Mouse (Mus musculus) G1E (cell line): Measurements from ENCODE around the gene Bod1l. TPM values are rescaled to one million over a fixed set of nuclear protein-coding genes. Genes with fewer than 3 reads are reported as not detected.

Experiments used
- ATAC-seq: 2 replicates; pipeline ENCODE4 v1.8.0; 2016; ENCODE audit warnings: mild to moderate bottlenecking; ENCODE audit not compliant: insufficient number of reproducible peaks, poor library complexity, low FRiP score, severe bottlenecking; ENCODE audit errors: extremely low read depth
- DNase-seq: peaks from one replicate; pipeline ENCODE4 v3.0.0; 2012; ENCODE audit warnings: low spot score
- H3K27me3 ChIP-seq: 2 replicates; pipeline ENCODE4 v1.6.1; 2012; ENCODE audit warnings: mild to moderate bottlenecking, low read length, inconsistent platforms; ENCODE audit not compliant: insufficient read depth
- H3K36me3 ChIP-seq: replicated peaks from 2 replicates; pipeline ENCODE3; 2012; ENCODE audit warnings: mild to moderate bottlenecking, inconsistent platforms
- H3K4me1 ChIP-seq: 2 replicates; pipeline ENCODE4 v1.6.1; 2012; ENCODE audit warnings: low read depth, low read length, inconsistent platforms, mixed read lengths; ENCODE audit not compliant: insufficient read depth
- H3K4me3 ChIP-seq: 2 replicates; pipeline ENCODE4 v1.5.1; 2012; ENCODE audit warnings: low read depth, mild to moderate bottlenecking, inconsistent platforms, low read length, moderate library complexity, mixed read lengths
- H3K9me3 ChIP-seq: replicated peaks from 2 replicates; pipeline ENCODE4 v1.6.1; 2012; ENCODE audit warnings: inconsistent platforms
- CTCF ChIP-seq: IDR thresholded peaks from 2 replicates; pipeline ENCODE4 v1.5.1; 2012; ENCODE audit warnings: low read depth, low read length, inconsistent platforms, mixed read lengths
- GATA1 ChIP-seq: IDR thresholded peaks from 2 replicates; pipeline ENCODE4 v1.6.1; 2012; ENCODE audit warnings: borderline replicate concordance, low read length, inconsistent platforms, mixed read lengths
- GATA2 ChIP-seq: IDR thresholded peaks from 2 replicates; pipeline ENCODE4 v1.6.1; 2012; ENCODE audit warnings: low read depth, low read length, inconsistent platforms, borderline replicate concordance
- POLR2AphosphoS5 ChIP-seq: IDR thresholded peaks from 2 replicates; pipeline ENCODE4 v1.6.1; 2012; ENCODE audit warnings: low read depth, low read length, inconsistent platforms; ENCODE audit not compliant: insufficient replicate concordance
- TAL1 ChIP-seq: conservative IDR thresholded peaks from 2 replicates; pipeline ENCODE4 v1.6.1; 2012; ENCODE audit warnings: low read depth, low read length, inconsistent platforms, mixed read lengths
- polyA plus RNA-seq: library from polyadenylated mRNA; stranded (reverse); fragments of >175 nt; gene quantifications from 2 replicates; pipeline ENCODE4 v1.2.3, GENCODE M21; 2012
- total RNA-seq, 2 experiments: library from RNA; stranded (forward) in 1 of 2; stranded (reverse) in 1 of 2; fragments of 200-1000 nt in 1 of 2; fragments of >200 nt in 1 of 2; fragmentation: Nextera tagmentation in 1 of 2; gene quantifications; 2 replicates each; pipeline ENCODE4 v1.2.3; 2014 to 2017

The Bod1l gene
- total and polyA plus RNA-seq, 3 experiments, result 7.8 to 86.7 (median 50.6) TPM

- DNase-seq (peak; percentile 23), ATAC-seq (no peak; the same call in 1 of the 2 replicates)
- H3K4me3 ChIP-seq, result no peak overlapping the region
- no peaks in the 10 kb centered on the region for H3K9me3 ChIP-seq
- no peaks in the 10 kb centered on the region for H3K27me3 ChIP-seq
- TF ChIP-seq GATA1 (no peak), CTCF (peak; percentile 69), POLR2AphosphoS5 (no peak)
- H3K36me3 ChIP-seq, result no peaks in the 10 kb centered on the region
- H3K4me1 ChIP-seq, result no peaks in the 10 kb centered on the region
Observed at GRCm38 (mm10) chr5:41884563-41884962, 40.4 kb upstream of the Bod1l start.

- no peak overlapping the region for H3K4me3 ChIP-seq
- TF ChIP-seq GATA1 (no peak), POLR2AphosphoS5 (no peak)
- DNase-seq (no peak), ATAC-seq (no peak)
- no peaks in the 10 kb centered on the region for H3K4me1 ChIP-seq
- no peaks in the 10 kb centered on the region for H3K36me3 ChIP-seq
- H3K9me3 ChIP-seq, result 0 out of 2 replicates have a peak, but pooled peaks cover 3% of the 10 kb centered on the region
- H3K27me3 ChIP-seq, result no peaks in the 10 kb centered on the region
Observed at GRCm38 (mm10) chr5:41871164-41871563, 27.0 kb upstream of the Bod1l start.

- Histone ChIP-seq H3K27me3 (peaks cover 20% of the 10 kb centered on the region), H3K36me3 (no peaks in the 10 kb centered on the region), H3K9me3 (no peaks in the 10 kb centered on the region), H3K4me3 (no peak overlapping the region), H3K4me1 (no peaks in the 10 kb centered on the region)
- TF ChIP-seq TAL1 (no peak), GATA2 (no peak), GATA1 (no peak), POLR2AphosphoS5 (no peak), CTCF (no peak)
- DNase-seq, result no peak
- no peak for ATAC-seq
Observed at GRCm38 (mm10) chr5:41855781-41856180, 11.7 kb upstream of the Bod1l start.

GRCm38 (mm10) chr5:41845558-41845937, 1.4 kb upstream of the Bod1l start:
- no peak for DNase-seq
- no peaks in the 10 kb centered on the region for H3K27me3 ChIP-seq
- peaks cover 9% of the 10 kb centered on the region for H3K36me3 ChIP-seq
- no peak for ATAC-seq
- H3K4me1 ChIP-seq, result peaks cover 23% of the 10 kb centered on the region
- TF ChIP-seq CTCF (no peak), TAL1 (no peak), GATA1 (no peak), POLR2AphosphoS5 (no peak), GATA2 (no peak)
- H3K9me3 ChIP-seq, result no peaks in the 10 kb centered on the region
- H3K4me3 ChIP-seq, result peak overlapping the region; percentile 70; the same call in 1 of the 2 replicates

- Histone ChIP-seq H3K4me1 (peaks cover 23% of the 10 kb centered on the region), H3K36me3 (peaks cover 15% of the 10 kb centered on the region), H3K9me3 (no peaks in the 10 kb centered on the region), H3K27me3 (no peaks in the 10 kb centered on the region), H3K4me3 (peak overlapping the region; percentile 70)
- peak; percentile 25 for ATAC-seq
- TF ChIP-seq CTCF, result no peak
- TF ChIP-seq TAL1, result no peak
- TF ChIP-seq GATA1, result no peak
- no peak for TF ChIP-seq GATA2
- no peak for TF ChIP-seq POLR2AphosphoS5
- DNase-seq, result no peak
Observed at GRCm38 (mm10) chr5:41844820-41845557, 874 bp upstream of the Bod1l start.

- no peak for ATAC-seq
- peaks cover 23% of the 10 kb centered on the region for H3K4me1 ChIP-seq
Observed at GRCm38 (mm10) chr5:41843419-41844146, 532 bp downstream of the Bod1l start.

More at GRCm38 (mm10) chr5:41843419-41844146, 532 bp downstream of the Bod1l start:
- Histone ChIP-seq H3K9me3 (no peaks in the 10 kb centered on the region), H3K4me3 (peak overlapping the region; percentile 97), H3K27me3 (no peaks in the 10 kb centered on the region), H3K36me3 (peaks cover 25% of the 10 kb centered on the region)
- peak; percentile 4 for DNase-seq
- TF ChIP-seq GATA2 (no peak), GATA1 (no peak), POLR2AphosphoS5 (no peak), CTCF (no peak), TAL1 (no peak)
